Mouse (Mus musculus) MEL (cell line): ENCODE data around the gene Arhgef33. TPM values are rescaled to one million over a fixed set of nuclear protein-coding genes. Genes with fewer than 3 reads are reported as not detected.

Experiments
- DNase-seq: peaks from one replicate; pipeline ENCODE4 v3.0.0; 2011; ENCODE audit warnings: low read depth, low spot score
- H3K27ac ChIP-seq: 2 replicates; pipeline ENCODE4 v1.5.1; 2012; ENCODE audit warnings: low read depth, mild to moderate bottlenecking, control low read depth, low read length, moderate library complexity; ENCODE audit not compliant: control insufficient read depth
- H3K27me3 ChIP-seq, 2 experiments: fragments of 150-350 bp in 1 of 2; sonication (generic) in 1 of 2; 2 replicates each; pipeline ENCODE4 v1.6.1; 2012; ENCODE audit warnings: low read length in 2 of 2, mild to moderate bottlenecking in 2 of 2, improper control_type of control experiment in 1 of 2, moderate library complexity in 1 of 2; ENCODE audit not compliant: insufficient read depth in 2 of 2, control insufficient read depth in 1 of 2
- H3K36me3 ChIP-seq, 2 experiments: 2 replicates each; pipeline ENCODE4 v1.6.1; 2012 to 2014; ENCODE audit warnings: low read length in 2 of 2, improper control_type of control experiment in 1 of 2, inconsistent platforms in 1 of 2, mild to moderate bottlenecking in 1 of 2; ENCODE audit not compliant: insufficient read depth in 2 of 2, control insufficient read depth in 1 of 2
- H3K4me1 ChIP-seq, 2 experiments: fragments of 150-350 bp in 1 of 2; sonication (generic) in 1 of 2; 2 replicates each; pipeline ENCODE4 v1.6.1; 2012; ENCODE audit warnings: low read length in 2 of 2, improper control_type of control experiment in 1 of 2, mild to moderate bottlenecking in 1 of 2; ENCODE audit not compliant: insufficient read depth in 2 of 2, control insufficient read depth in 1 of 2
- H3K4me3 ChIP-seq, 2 experiments: fragments of 150-350 bp in 1 of 2; sonication (generic) in 1 of 2; 2 replicates each; pipeline ENCODE4 v1.5.1; 2012; ENCODE audit warnings: low read depth in 2 of 2, low read length in 2 of 2, mild to moderate bottlenecking in 2 of 2, moderate library complexity in 2 of 2, control low read depth in 1 of 2, improper control_type of control experiment in 1 of 2; ENCODE audit not compliant: control insufficient read depth in 1 of 2, insufficient read depth in 1 of 2
- H3K79me2 ChIP-seq: 2 replicates; pipeline ENCODE4 v1.6.1; 2012; ENCODE audit warnings: mild to moderate bottlenecking, low read length, moderate library complexity; ENCODE audit not compliant: control insufficient read depth, poor library complexity, insufficient read depth
- H3K9ac ChIP-seq: 2 replicates; pipeline ENCODE4 v1.6.1; 2012; ENCODE audit warnings: low read depth, mild to moderate bottlenecking, control low read depth, low read length, moderate library complexity; ENCODE audit not compliant: control insufficient read depth, poor library complexity, severe bottlenecking
- H3K9me3 ChIP-seq: fragments of 150-350 bp; sonication (generic); replicated peaks from 2 replicates; pipeline ENCODE4 v1.6.1; 2012; ENCODE audit warnings: mild to moderate bottlenecking, low read length, improper control_type of control experiment, moderate library complexity; ENCODE audit not compliant: insufficient read depth
- E2F4 ChIP-seq: IDR thresholded peaks from 2 replicates; pipeline ENCODE4 v1.6.1; 2011; ENCODE audit warnings: low read depth, low read length, improper control_type of control experiment, borderline replicate concordance
- GABPA ChIP-seq: IDR thresholded peaks from 2 replicates; pipeline ENCODE4 v1.6.1; 2012; ENCODE audit warnings: low read depth, mild to moderate bottlenecking, inconsistent platforms, low read length, improper control_type of control experiment, moderate library complexity
- HCFC1 ChIP-seq: IDR thresholded peaks from 2 replicates; pipeline ENCODE4 v1.6.1; 2012; ENCODE audit warnings: low read depth, mild to moderate bottlenecking, inconsistent platforms, low read length, improper control_type of control experiment, moderate library complexity
- MAFK ChIP-seq: IDR thresholded peaks from 2 replicates; pipeline ENCODE4 v1.6.1; 2011; ENCODE audit warnings: low read depth, mild to moderate bottlenecking, low read length, improper control_type of control experiment, borderline replicate concordance
- MAZ ChIP-seq: IDR thresholded peaks from 2 replicates; pipeline ENCODE4 v1.6.1; 2012; ENCODE audit warnings: low read depth, mild to moderate bottlenecking, inconsistent platforms, low read length, improper control_type of control experiment
- MYB ChIP-seq: IDR thresholded peaks from 2 replicates; pipeline ENCODE4 v1.6.1; 2011; ENCODE audit warnings: mild to moderate bottlenecking, low read depth, low read length, improper control_type of control experiment
- MYC ChIP-seq: IDR thresholded peaks from 2 replicates; pipeline ENCODE4 v1.6.1; 2011; ENCODE audit warnings: low read depth, mild to moderate bottlenecking, low read length, improper control_type of control experiment, moderate library complexity
- NRF1 ChIP-seq: IDR thresholded peaks from 2 replicates; pipeline ENCODE4 v1.6.1; 2014; ENCODE audit warnings: low read depth, mild to moderate bottlenecking, inconsistent platforms, low read length, improper control_type of control experiment, moderate library complexity; ENCODE audit not compliant: poor library complexity, insufficient read depth, severe bottlenecking
- POLR2A ChIP-seq, 2 experiments: IDR thresholded peaks; 2 replicates each; pipeline ENCODE4 v1.6.1; 2011 to 2012; ENCODE audit warnings: low read length in 2 of 2, mild to moderate bottlenecking in 2 of 2, control low read depth in 1 of 2, improper control_type of control experiment in 1 of 2, low read depth in 1 of 2, moderate library complexity in 1 of 2; ENCODE audit not compliant: control insufficient read depth in 1 of 2, insufficient read depth in 1 of 2, poor library complexity in 1 of 2
- POLR2AphosphoS5 ChIP-seq: IDR thresholded peaks from 2 replicates; pipeline ENCODE4 v1.6.1; 2012; ENCODE audit warnings: low read depth, borderline replicate concordance, mild to moderate bottlenecking, inconsistent platforms, low read length, moderate library complexity, mixed read lengths
- RCOR1 ChIP-seq: IDR thresholded peaks from 2 replicates; pipeline ENCODE4 v1.6.1; 2012; ENCODE audit warnings: low read depth, mild to moderate bottlenecking, inconsistent platforms, low read length, improper control_type of control experiment
- SMC3 ChIP-seq: IDR thresholded peaks from 2 replicates; pipeline ENCODE4 v1.6.1; 2011; ENCODE audit warnings: low read depth, low read length, improper control_type of control experiment
- TCF12 ChIP-seq: IDR thresholded peaks from 2 replicates; pipeline ENCODE4 v1.6.1; 2014; ENCODE audit warnings: low read depth, mild to moderate bottlenecking, inconsistent platforms, low read length, improper control_type of control experiment, moderate library complexity
- ZNF384 ChIP-seq: IDR thresholded peaks from 2 replicates; pipeline ENCODE4 v1.6.1; 2012; ENCODE audit warnings: low read depth, mild to moderate bottlenecking, inconsistent platforms, low read length, improper control_type of control experiment
- polyA plus RNA-seq, 2 experiments: library from polyadenylated mRNA; stranded (reverse) in 1 of 2; unstranded in 1 of 2; fragments of >175 nt in 1 of 2; fragments of >200 nt in 1 of 2; gene quantifications; 2 replicates each; pipeline versions ENCODE4 v1.2.1 to v1.2.4; 2012; ENCODE audit warnings: low replicate concordance in 2 of 2, low read depth in 1 of 2; ENCODE audit not compliant: insufficient read length in 2 of 2, insufficient read depth in 1 of 2, missing spikeins in 1 of 2
- total RNA-seq: library from RNA; depleted of rRNA; stranded (reverse); fragments of 300-350 nt; gene quantifications from 2 replicates; pipeline ENCODE4 v1.2.3, GENCODE M21; 2012; rRNA removed

Arhgef33 gene
- total and polyA plus RNA-seq, 3 experiments = 0.08 TPM; not detected in 2

GRCm38 (mm10) chr17:80445433-80445832 is 138.2 kb downstream of the Arhgef33 start:
- no peak for TF ChIP-seq MAFK
- no peak for TF ChIP-seq GABPA
- TF ChIP-seq NRF1 = no peak
- no peak for TF ChIP-seq POLR2AphosphoS5
- TF ChIP-seq E2F4 = no peak
- TF ChIP-seq RCOR1 = no peak
- no peak for TF ChIP-seq TCF12
- no peak for TF ChIP-seq MAZ
- no peak for TF ChIP-seq MYB
- no peak for TF ChIP-seq SMC3
- TF ChIP-seq HCFC1 = no peak
- no peak for DNase-seq
- H3K9me3 ChIP-seq = no peaks in the 10 kb centered on the region
- H3K4me3 ChIP-seq = no peak overlapping the region
- H3K27ac ChIP-seq = no peak overlapping the region
- no peaks in the 10 kb centered on the region for H3K79me2 ChIP-seq
- no peaks in the 10 kb centered on the region for H3K27me3 ChIP-seq
- H3K9ac ChIP-seq = no peak overlapping the region
- H3K36me3 ChIP-seq = peaks cover 0 to 47% of the 10 kb centered on the region in 2 experiments; a peak in 2 of 4 replicates
- H3K4me1 ChIP-seq = no peaks in the 10 kb centered on the region

GRCm38 (mm10) chr17:80446470-80446869 is 139.3 kb downstream of the Arhgef33 start:
- no peak for TF ChIP-seq POLR2A (IDR thresholded peaks at IDR 0.05; ENCODE audit: control insufficient read depth in 1 of 2, insufficient read depth in 1 of 2, low read depth in 1 of 2, low read length in 2 of 2, poor library complexity in 1 of 2)
- no peak for TF ChIP-seq TCF12
- no peak for TF ChIP-seq ZNF384
- TF ChIP-seq MYC = no peak
- no peak for TF ChIP-seq HCFC1
- TF ChIP-seq GABPA = no peak
- Histone ChIP-seq H3K36me3 (peaks cover 0 to 45% of the 10 kb centered on the region in 2 experiments; a peak in 2 of 4 replicates), H3K4me1 (no peaks in the 10 kb centered on the region), H3K9me3 (no peaks in the 10 kb centered on the region), H3K79me2 (no peaks in the 10 kb centered on the region), H3K4me3 (no peak overlapping the region), H3K9ac (no peak overlapping the region), H3K27ac (no peak overlapping the region), H3K27me3 (no peaks in the 10 kb centered on the region)
- DNase-seq = no peak

Other genes starting within 250 kb of the Arhgef33 start
- gene Hnrnpll, start 245.1 kb upstream of the Arhgef33 start, total RNA-seq = 44.9 and 48.7 TPM in 2 replicates
- gene Hnrnpll, start 245.1 kb upstream of the Arhgef33 start, polyA plus RNA-seq = 100 to 1,000 TPM in 1 of 2 experiments, 10 to 100 TPM in 1; 77.7 to 142 TPM
- gene Galm, start 179.9 kb upstream of the Arhgef33 start, total RNA-seq = not detected in 2 replicates
- under 1 TPM in 1 of 2 experiments, not detected in 1; 0.15 TPM for gene Galm, start 179.9 kb upstream of the Arhgef33 start, polyA plus RNA-seq
- 419 and 425 TPM in 2 replicates for gene Srsf7, start 100.1 kb upstream of the Arhgef33 start, total RNA-seq
- gene Srsf7, start 100.1 kb upstream of the Arhgef33 start, polyA plus RNA-seq = 100 to 1,000 TPM in 1 of 2 experiments, not detected in 1; 399 TPM
- not detected in 2 replicates for gene Ttc39d, start 99.9 kb upstream of the Arhgef33 start, total RNA-seq
- gene Ttc39d, start 99.9 kb upstream of the Arhgef33 start, polyA plus RNA-seq = not detected
- gene Gemin6, start 83.0 kb upstream of the Arhgef33 start, total RNA-seq = 25.3 and 31.6 TPM in 2 replicates
- gene Gemin6, start 83.0 kb upstream of the Arhgef33 start, polyA plus RNA-seq = 10 to 100 TPM in 1 of 2 experiments, not detected in 1; 19.6 TPM
- gene Morn2, start 17.2 kb upstream of the Arhgef33 start, total RNA-seq = 7.4 and 9.0 TPM in 2 replicates
- gene Morn2, start 17.2 kb upstream of the Arhgef33 start, polyA plus RNA-seq = 10 to 100 TPM in 1 of 2 experiments, not detected in 1; 18.1 TPM
- 3.4 and 4.1 TPM in 2 replicates for gene Dhx57, start 16.9 kb upstream of the Arhgef33 start, total RNA-seq
- 1 to 10 TPM in 1 of 2 experiments, not detected in 1; 6.8 TPM for gene Dhx57, start 16.9 kb upstream of the Arhgef33 start, polyA plus RNA-seq
- not detected in 2 replicates for gene Gm10190, start 66.1 kb downstream of the Arhgef33 start, total RNA-seq
- gene Gm10190, start 66.1 kb downstream of the Arhgef33 start, polyA plus RNA-seq = not detected
- gene Sos1, start 173.0 kb downstream of the Arhgef33 start, total RNA-seq = 4.6 and 6.7 TPM in 2 replicates
- 10 to 100 TPM; 12.1 to 20.3 TPM for gene Sos1, start 173.0 kb downstream of the Arhgef33 start, polyA plus RNA-seq